Mouse (Mus musculus) kidney, postnatal 0 days (tissue): Measurements from ENCODE around the gene Xirp2. TPM values are rescaled to one million over a fixed set of nuclear protein-coding genes. Genes with fewer than 3 reads are reported as not detected.

Experiments used
- ATAC-seq: fragments of 200-750 bp; cut with Nextera tagmentation; replicated peaks from 2 replicates; pipeline ENCODE4 v1.8.0; 2017; ENCODE audit warnings: low read depth, moderate number of reproducible peaks, moderate TSS enrichment, moderate library complexity; ENCODE audit not compliant: low FRiP score
- DNase-seq: peaks from one replicate; pipeline ENCODE4 v3.0.0-alpha.2; 2016; ENCODE audit warnings: low spot score
- H3K27ac ChIP-seq: fragments of 300-500 bp; sonication (generic); 2 replicates; pipeline ENCODE4 v1.5.1; 2014; ENCODE audit warnings: mild to moderate bottlenecking
- H3K27me3 ChIP-seq: fragments of 300-500 bp; sonication (generic); 2 replicates; pipeline ENCODE4 v1.6.1; 2014; ENCODE audit warnings: low read length, mixed read lengths; ENCODE audit not compliant: insufficient read depth
- H3K36me3 ChIP-seq: fragments of 300-500 bp; sonication (generic); 2 replicates; pipeline ENCODE4 v1.6.1; 2014; ENCODE audit warnings: low read length, mixed read lengths; ENCODE audit not compliant: insufficient read depth
- H3K4me1 ChIP-seq: fragments of 300-500 bp; sonication (generic); replicated peaks from 2 replicates; pipeline ENCODE4 v1.6.1; 2014; ENCODE audit warnings: antibody characterized with exemption, low read length, mixed read lengths; ENCODE audit not compliant: insufficient read depth
- H3K4me2 ChIP-seq: fragments of 300-500 bp; sonication (generic); 2 replicates; pipeline ENCODE4 v1.6.1; 2014; ENCODE audit warnings: mild to moderate bottlenecking, low read length, moderate library complexity, mixed read lengths
- H3K4me3 ChIP-seq: fragments of 300-500 bp; sonication (generic); replicated peaks from 2 replicates; pipeline ENCODE4 v1.5.1; 2014; ENCODE audit warnings: low read depth, low read length
- H3K9ac ChIP-seq: fragments of 300-500 bp; sonication (generic); 2 replicates; pipeline ENCODE4 v1.6.1; 2014; ENCODE audit warnings: low read depth, low read length
- H3K9me3 ChIP-seq: fragments of 300-500 bp; sonication (generic); replicated peaks from 2 replicates; pipeline ENCODE4 v1.6.1; 2016; ENCODE audit warnings: low read length, inconsistent platforms, mixed read lengths
- CTCF ChIP-seq: IDR thresholded peaks from 2 replicates; pipeline ENCODE4 v1.5.1; 2016; ENCODE audit warnings: antibody characterized with exemption, low read depth, mild to moderate bottlenecking, moderate library complexity
- WGBS: fragments of 180-500 bp; shearing (Covaris S2); extraction: QIAGEN DNeasy Blood & Tissue Kit; methylation state at CpG from one replicate; pipeline ENCODE4 v1.1.7; 2014; 5-methylcytosine and 5-hydroxymethylcytosine counted together
- polyA plus RNA-seq: library from polyadenylated mRNA; unstranded; fragments of >200 nt; fragmentation: Nextera tagmentation; extraction: Ambion mirVana; gene quantifications from 2 replicates; pipeline ENCODE4 v1.2.1, GENCODE M21; 2015

The Xirp2 gene
- polyA plus RNA-seq, 1 experiment from 2014 or later, result not detected

GRCm38 (mm10) chr2:67567141-67567680 lies 121.4 kb downstream of the Xirp2 start:
- no peak for TF ChIP-seq CTCF
- peak; percentile 20 for DNase-seq
- H3K9me3 ChIP-seq, result no peaks in the 10 kb centered on the region
- H3K4me1 ChIP-seq, result 0 out of 2 replicates have a peak, but pooled peaks cover 4% of the 10 kb centered on the region
- no peak overlapping the region for H3K27ac ChIP-seq
- ATAC-seq, result no peak
- H3K4me2 ChIP-seq, result peak overlapping the region; percentile 74
- peaks cover 5% of the 10 kb centered on the region; the same call in 1 of the 2 replicates for H3K27me3 ChIP-seq
- no peaks in the 10 kb centered on the region for H3K36me3 ChIP-seq
- no peak overlapping the region for H3K9ac ChIP-seq
- peak overlapping the region; percentile 66 for H3K4me3 ChIP-seq
- WGBS, result 17% methylated on average over 8 of the region's 8 CpGs

Other genes with a start within 250 kb of the Xirp2 start
- not detected in 2 replicates for gene Gm21830, start 32.3 kb upstream of the Xirp2 start, polyA plus RNA-seq
- not detected in 2 replicates for gene Gm26727, start 12.8 kb upstream of the Xirp2 start, polyA plus RNA-seq
- gene B3galt1, start 119.9 kb downstream of the Xirp2 start, polyA plus RNA-seq, result 3.5 and 4.8 TPM in 2 replicates